17 mouse cellular contexts compared by ENCODE assay signal in the genomic region with DNA sequence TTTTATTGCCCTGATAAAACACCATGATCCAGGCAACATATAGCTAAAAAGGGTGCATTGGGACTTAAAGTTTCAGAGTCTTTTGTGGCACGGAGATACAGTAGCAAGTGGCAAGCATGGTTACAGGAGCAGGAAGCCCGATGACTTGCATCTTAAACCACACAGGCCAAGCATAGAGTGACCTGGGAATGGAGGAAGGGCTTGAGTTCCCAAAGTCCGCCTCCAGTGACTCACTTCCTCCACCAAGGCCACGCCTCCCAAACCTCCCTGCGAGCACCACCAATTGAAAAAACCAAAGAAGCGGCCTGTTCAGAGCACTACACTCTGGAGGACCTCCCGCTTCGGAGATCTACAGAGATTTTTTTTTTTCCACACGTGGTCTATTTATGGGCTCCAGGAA. TPM values are rescaled to one million over a fixed set of nuclear protein-coding genes. Genes with fewer than 3 reads are reported as not detected.
A peak's percentile ranks its signal among the peaks of the same experiment; 100 is the strongest.
DNase-seq lines count a peak whose midpoint lies in the region; ATAC-seq and TF ChIP-seq lines count a peak whose summit lies in the region.
"Had no signal": no experiment of that assay in that cellular context is flagged by ENCODE, and none has a peak within 500 bp of the region (broad histone marks: within the 10 kb centered on the region; RNA-seq: fewer than 3 reads in every experiment).

No protein-coding gene starts in this region.

- H3K27ac ChIP-seq in ES-E14 (ENCODE audit: insufficient read depth, low read depth, low read length, poor library complexity, severe bottlenecking): no peak overlapping the region
- peak overlapping the region; percentile 18 for H3K27ac ChIP-seq in bone marrow macrophage, adult 2 months (ENCODE audit: insufficient read depth, low read depth, low read length)
- no peak overlapping the region for H3K27ac ChIP-seq in liver, postnatal 0 days (ENCODE audit: low read depth)
- H3K27ac ChIP-seq: forebrain, embryonic 10.5 days; hindbrain, embryonic 10.5 days; lung, embryonic 15.5 days; midbrain, embryonic 15.5 days; neural tube, embryonic 15.5 days had no signal

- H3K4me2 ChIP-seq in liver, postnatal 0 days (ENCODE audit: low read depth, low read length): no peak overlapping the region
- H3K4me2 ChIP-seq: heart, embryonic 11.5 days; lung, embryonic 15.5 days; midbrain, embryonic 15.5 days; neural tube, embryonic 15.5 days had no signal

- H3K9ac ChIP-seq in ES-E14 (ENCODE audit: insufficient read depth, low read depth, low read length, poor library complexity, severe bottlenecking): peak overlapping the region; percentile 38; the same call in 1 of the 2 replicates
- H3K9ac ChIP-seq in liver, postnatal 0 days (replicated peaks): no peak overlapping the region
- H3K9ac ChIP-seq: lung, embryonic 15.5 days; midbrain, embryonic 15.5 days; neural tube, embryonic 15.5 days had no signal

- TF ChIP-seq POLR2A in bone marrow macrophage, adult 2 months (IDR thresholded peaks at IDR 0.05; ENCODE audit: borderline replicate concordance, low read depth, low read length): no peak

- H3K36me3 ChIP-seq in ES-E14 (ENCODE audit: control insufficient read depth, insufficient read depth, low read length, poor library complexity, severe bottlenecking): no peaks in the 10 kb centered on the region
- H3K36me3 ChIP-seq in liver, postnatal 0 days (replicated peaks; ENCODE audit: insufficient read depth, low read length): peaks cover 13% of the 10 kb centered on the region; the same call in 1 of the 2 replicates
- H3K36me3 ChIP-seq in splenic B cell, adult 2 months (ENCODE audit: control insufficient read depth, insufficient read depth, low read length, poor library complexity, severe bottlenecking): peaks cover 15% of the 10 kb centered on the region
- H3K36me3 ChIP-seq: forebrain, embryonic 10.5 days; hindbrain, embryonic 10.5 days; lung, embryonic 15.5 days; midbrain, embryonic 15.5 days; neural tube, embryonic 15.5 days had no signal

- TF ChIP-seq EP300 in liver, postnatal 0 days (IDR thresholded peaks at IDR 0.05; ENCODE audit: low read depth): no peak

- peak overlapping the region; percentile 31 to 61 for H3K4me3 ChIP-seq in ES-E14 (ENCODE audit: insufficient read depth in 1 of 2, low read depth in 1 of 2, low read length in 2 of 2, poor library complexity in 1 of 2, severe bottlenecking in 1 of 2)
- no peak overlapping the region for H3K4me3 ChIP-seq in bone marrow macrophage, adult 2 months (ENCODE audit: insufficient read depth, low read length)
- no peak overlapping the region for H3K4me3 ChIP-seq in liver, postnatal 0 days (ENCODE audit: low read depth, low read length)
- H3K4me3 ChIP-seq: forebrain, embryonic 10.5 days; hindbrain, embryonic 10.5 days; lung, embryonic 15.5 days; midbrain, embryonic 15.5 days; neural tube, embryonic 15.5 days had no signal

- WGBS in liver, postnatal 0 days (ENCODE audit: insufficient replicate concordance): 60% methylated on average over 9 of the region's 9 CpGs

- in situ Hi-C loops in ES-E14 (cut with MboI; ENCODE audit: low sequenced_read_pairs in 2 of 2, unreplicated experiment in 2 of 2): no loop called here

- H3K9me3 ChIP-seq in ES-E14 (ENCODE audit: control insufficient read depth, insufficient read depth, low read depth, low read length): no peaks in the 10 kb centered on the region
- no peaks in the 10 kb centered on the region for H3K9me3 ChIP-seq in liver, postnatal 0 days (ENCODE audit: low read length)
- H3K9me3 ChIP-seq: forebrain, embryonic 10.5 days; hindbrain, embryonic 10.5 days; lung, embryonic 15.5 days; midbrain, embryonic 15.5 days; neural tube, embryonic 15.5 days had no signal

- H3K27me3 ChIP-seq in liver, postnatal 0 days (ENCODE audit: insufficient read depth, low read length): no peaks in the 10 kb centered on the region
- no peaks in the 10 kb centered on the region for H3K27me3 ChIP-seq in splenic B cell, adult 2 months (ENCODE audit: control insufficient read depth, insufficient read depth, low read length, poor library complexity, severe bottlenecking)
- H3K27me3 ChIP-seq: lung, embryonic 15.5 days; midbrain, embryonic 15.5 days; neural tube, embryonic 15.5 days had no signal

- TF ChIP-seq CTCF in bone marrow macrophage, adult 2 months (IDR thresholded peaks at IDR 0.05; ENCODE audit: low read depth, low read length): no peak
- TF ChIP-seq CTCF in liver, postnatal 0 days (IDR thresholded peaks at IDR 0.05; ENCODE audit: low read depth): no peak

- peaks cover 2 to 6% of the 10 kb centered on the region in 2 experiments; a peak in 2 of 4 replicates for H3K4me1 ChIP-seq in ES-E14 (ENCODE audit: control insufficient read depth in 2 of 2, insufficient read depth in 2 of 2, low read length in 2 of 2, poor library complexity in 1 of 2)
- peaks cover 8% of the 10 kb centered on the region for H3K4me1 ChIP-seq in bone marrow macrophage, adult 2 months (ENCODE audit: control insufficient read depth, insufficient read depth, low read length)
- H3K4me1 ChIP-seq in liver, postnatal 0 days (ENCODE audit: insufficient read depth): no peaks in the 10 kb centered on the region
- H3K4me1 ChIP-seq: forebrain, embryonic 10.5 days; hindbrain, embryonic 10.5 days; lung, embryonic 15.5 days; midbrain, embryonic 15.5 days; neural tube, embryonic 15.5 days had no signal

- DNase-seq in ES-E14 (ENCODE audit: low read depth, low spot score): peak; percentile 61
- DNase-seq in liver, postnatal 0 days: no peak
- peak; percentile 18 for DNase-seq in splenic B cell, adult 2 months (ENCODE audit: low read depth, low spot score)
- no peak for DNase-seq in layer of hippocampus, postnatal 36 days
- DNase-seq in gastrocnemius, adult 18-20 months (ENCODE audit: low spot score): no peak
- no peak for DNase-seq in adrenal gland, adult 8-10 months
- DNase-seq: cerebellum, adult 2 months; kidney, adult 2 months; right cerebral cortex, adult 18-20 months; thymus, adult 18-20 months had no signal

- ATAC-seq in liver, postnatal 0 days: peak; percentile 37; the same call in 1 of the 2 replicates
- ATAC-seq: midbrain, embryonic 15.5 days had no signal

TF ChIP-seq in ES-E14, 5 proteins besides CTCF, POLR2A, EP300 and RAD21:
- TF ChIP-seq MAFK (IDR thresholded peaks at IDR 0.05; ENCODE audit: insufficient read depth, low read depth, low read length) (no peak), HCFC1 (IDR thresholded peaks at IDR 0.05; ENCODE audit: borderline replicate concordance, insufficient read depth, low read length) (no peak), ZC3H11A (IDR thresholded peaks at IDR 0.05; ENCODE audit: borderline replicate concordance, low read depth, low read length) (no peak), ZNF384 (IDR thresholded peaks at IDR 0.05; ENCODE audit: low read depth, low read length) (no peak), CHD2 (IDR thresholded peaks at IDR 0.05; ENCODE audit: low read depth, low read length) (no peak)
TF ChIP-seq in ES-E14: peak in this region for 0.

RNA-seq across cellular contexts. Expression of gene Irak4, which starts 22.4 kb away (rescaled TPM):
- 2.3 and 2.4 TPM in 2 replicates for total RNA-seq in ES-E14 (2012; rRNA removed)
- polyA plus RNA-seq in bone marrow macrophage, adult 2 months (2012; ENCODE audit: insufficient read depth, insufficient read length, missing spikeins): 45.1 and 46.4 TPM in 2 replicates
- polyA plus RNA-seq in liver, postnatal 0 days (2015; fragmentation: Nextera tagmentation; extraction: Ambion mirVana): 5.0 and 5.6 TPM in 2 replicates
- total RNA-seq in layer of hippocampus, postnatal 36 days (2021): 1 to 10 TPM; 1.8 to 2.3 TPM
- total RNA-seq in gastrocnemius, adult 18-20 months (2021): 1 to 10 TPM; 1.8 to 2.3 TPM
- 10 to 100 TPM; 11.9 to 16.8 (median 14.1) TPM for total RNA-seq in adrenal gland, adult 8-10 months (2022)

RNA-seq across cellular contexts. Expression of gene Pus7l, which starts 22.5 kb away (rescaled TPM):
- 4.1 and 6.6 TPM in 2 replicates for total RNA-seq in ES-E14 (2012; rRNA removed)
- 2.1 and 3.2 TPM in 2 replicates for polyA plus RNA-seq in bone marrow macrophage, adult 2 months (2012; ENCODE audit: insufficient read depth, insufficient read length, missing spikeins)
- 1.9 and 2.0 TPM in 2 replicates for polyA plus RNA-seq in liver, postnatal 0 days (2015; fragmentation: Nextera tagmentation; extraction: Ambion mirVana)
- 1 to 10 TPM; 3.5 to 3.9 TPM for total RNA-seq in layer of hippocampus, postnatal 36 days (2021)
- 1 to 10 TPM; 1.4 to 1.5 TPM for total RNA-seq in gastrocnemius, adult 18-20 months (2021)
- total RNA-seq in adrenal gland, adult 8-10 months (2022): 1 to 10 TPM; 3.5 to 5.4 (median 4.2) TPM

RNA-seq across cellular contexts. Expression of gene Twf1, which starts 23.8 kb away (rescaled TPM):
- total RNA-seq in ES-E14 (2012; rRNA removed): 29.7 and 45.6 TPM in 2 replicates
- polyA plus RNA-seq in bone marrow macrophage, adult 2 months (2012; ENCODE audit: insufficient read depth, insufficient read length, missing spikeins): 109 and 114 TPM in 2 replicates
- 30.7 and 31.2 TPM in 2 replicates for polyA plus RNA-seq in liver, postnatal 0 days (2015; fragmentation: Nextera tagmentation; extraction: Ambion mirVana)
- 10 to 100 TPM; 48.7 to 64.7 TPM for total RNA-seq in layer of hippocampus, postnatal 36 days (2021)
- total RNA-seq in gastrocnemius, adult 18-20 months (2021): 1 to 10 TPM; 5.1 to 8.2 TPM
- total RNA-seq in adrenal gland, adult 8-10 months (2022): 100 to 1,000 TPM in 2 of 4 experiments, 10 to 100 TPM in 2; 83.9 to 116 (median 98.3) TPM

Comparison
In these comparisons a context has a peak if more than half of its experiments do, and no peak if none do; other contexts are left out.
1. DNase-seq: peak in ES-E14 (single experiment) and splenic B cell, adult 2 months (single experiment); none in liver, postnatal 0 days (single experiment), layer of hippocampus, postnatal 36 days (0 of 2), gastrocnemius, adult 18-20 months (single experiment) and adrenal gland, adult 8-10 months (single experiment).
2. H3K4me3 ChIP-seq: peak in ES-E14 (2 of 2); none in bone marrow macrophage, adult 2 months (single experiment) and liver, postnatal 0 days (single experiment).